Mouse (Mus musculus) frontal cortex, adult 2 months (tissue): ENCODE results near the gene Pik3ap1. TPM values are rescaled to one million over a fixed set of nuclear protein-coding genes. Genes with fewer than 3 reads are reported as not detected.

Experiments used
- DNase-seq, 2 experiments: peaks; one replicate each; pipeline ENCODE4 v3.0.0; 2022; ENCODE audit warnings: low spot score in 1 of 2; ENCODE audit errors: extremely low spot score in 1 of 2
- polyA plus RNA-seq: library from polyadenylated mRNA; depleted of rRNA; stranded (reverse); fragments of >200 nt; gene quantifications from 2 replicates; pipeline ENCODE4 v1.2.3, GENCODE M21; 2012

Pik3ap1 gene
- polyA plus RNA-seq, 1 experiment = 3.1 TPM

- DNase-seq = no peak
Observed at GRCm38 (mm10) chr19:41284515-41284914, 100.4 kb downstream of the Pik3ap1 start.

- DNase-seq = no peak
Observed at GRCm38 (mm10) chr19:41282718-41283117, 102.2 kb downstream of the Pik3ap1 start.

- no peak for DNase-seq
Observed at GRCm38 (mm10) chr19:41282216-41282615, 102.7 kb downstream of the Pik3ap1 start.

- DNase-seq = no peak
Observed at GRCm38 (mm10) chr19:41279724-41280244, 105.1 kb downstream of the Pik3ap1 start.

GRCm38 (mm10) chr19:41278606-41279005, 106.3 kb downstream of the Pik3ap1 start:
- no peak for DNase-seq

- no peak for DNase-seq
Observed at GRCm38 (mm10) chr19:41275588-41275987, 109.3 kb downstream of the Pik3ap1 start.

- no peak for DNase-seq
Observed at GRCm38 (mm10) chr19:41270906-41271305, 114.0 kb downstream of the Pik3ap1 start.

- peak; percentile 42 to 79 for DNase-seq
Observed at GRCm38 (mm10) chr19:41270151-41270727, 114.7 kb downstream of the Pik3ap1 start.

- DNase-seq = no peak
Observed at GRCm38 (mm10) chr19:41266251-41266901, 118.5 kb downstream of the Pik3ap1 start.

- no peak for DNase-seq
Observed at GRCm38 (mm10) chr19:41264331-41264799, 120.5 kb downstream of the Pik3ap1 start.

- DNase-seq = peak; percentile 59 to 86
Observed at GRCm38 (mm10) chr19:41263630-41264295, 121.1 kb downstream of the Pik3ap1 start, which contains the start of gene Tm9sf3. Gene Tm9sf3, minus strand, starts transcription at chr19:41263997.

GRCm38 (mm10) chr19:41262712-41263629, 121.9 kb downstream of the Pik3ap1 start:
- DNase-seq = peak; percentile 19 to 42

- no peak for DNase-seq
Observed at GRCm38 (mm10) chr19:41260736-41261135, 124.2 kb downstream of the Pik3ap1 start.

GRCm38 (mm10) chr19:41259256-41259655, 125.6 kb downstream of the Pik3ap1 start:
- no peak for DNase-seq

- peak in 1 of 2 experiments; percentile 23 for DNase-seq
Observed at GRCm38 (mm10) chr19:41258707-41259106, 126.2 kb downstream of the Pik3ap1 start.

- DNase-seq = no peak
Observed at GRCm38 (mm10) chr19:41254584-41254983, 130.3 kb downstream of the Pik3ap1 start.

GRCm38 (mm10) chr19:41248968-41249367, 135.9 kb downstream of the Pik3ap1 start:
- DNase-seq = no peak

GRCm38 (mm10) chr19:41248271-41248670, 136.6 kb downstream of the Pik3ap1 start:
- no peak for DNase-seq

GRCm38 (mm10) chr19:41246271-41246670, 138.6 kb downstream of the Pik3ap1 start:
- DNase-seq = no peak

GRCm38 (mm10) chr19:41244581-41244980, 140.3 kb downstream of the Pik3ap1 start:
- peak in 1 of 2 experiments; percentile 71 for DNase-seq
